Mouse (Mus musculus) kidney, adult 2 months (tissue): ENCODE measurements around the gene Leng1.

ENCODE experiments used
- CTCF ChIP-seq: fragments of 200-500 bp; conservative IDR thresholded peaks from 2 replicates; pipeline ENCODE4 v1.5.1; 2011; ENCODE audit warnings: low read depth, mild to moderate bottlenecking, control low read depth, low read length, moderate library complexity, mixed read lengths; ENCODE audit not compliant: insufficient read depth, insufficient read length
- POLR2A ChIP-seq: fragments of 200-500 bp; IDR thresholded peaks from one replicate; pipeline ENCODE4 v1.6.1; 2011; ENCODE audit warnings: low read depth, low read length, control low read depth

GRCm38 (mm10) chr7:3614021-3614420, 51.6 kb downstream of the Leng1 start:
- TF ChIP-seq CTCF (no peak), POLR2A (no peak)
